Mouse (Mus musculus) CH12.LX (cell line): Measurements from ENCODE around the gene Gm45808. TPM values are rescaled to one million over a fixed set of nuclear protein-coding genes. Genes with fewer than 3 reads are reported as not detected.

Experiments used
- DNase-seq: peaks from one replicate; pipeline ENCODE4 v3.0.0-alpha.2; 2013; ENCODE audit errors: extremely low read depth
- H3K27ac ChIP-seq: 2 replicates; pipeline ENCODE4 v1.5.1; 2012; ENCODE audit warnings: low read depth, mild to moderate bottlenecking, control low read depth, moderate library complexity; ENCODE audit not compliant: insufficient read depth
- H3K27me3 ChIP-seq: replicated peaks from 2 replicates; pipeline ENCODE3; 2012; ENCODE audit warnings: inconsistent platforms
- H3K36me3 ChIP-seq, 2 experiments: replicated peaks in 1 of 2; 2 replicates each; pipeline versions ENCODE3 to v1.6.1; 2012; ENCODE audit warnings: inconsistent platforms in 1 of 2, low read length in 1 of 2, mild to moderate bottlenecking in 1 of 2, mixed read lengths in 1 of 2, moderate library complexity in 1 of 2; ENCODE audit not compliant: control insufficient read depth in 1 of 2, insufficient read depth in 1 of 2
- H3K4me1 ChIP-seq, 2 experiments: 2 replicates each; pipeline ENCODE4 v1.6.1; 2012; ENCODE audit warnings: inconsistent platforms in 1 of 2, moderate library complexity in 1 of 2; ENCODE audit not compliant: insufficient read depth in 2 of 2, control insufficient read depth in 1 of 2
- H3K4me2 ChIP-seq: 2 replicates; pipeline ENCODE4 v1.6.1; 2012; ENCODE audit warnings: low read depth, mild to moderate bottlenecking, control low read depth; ENCODE audit not compliant: poor library complexity, insufficient read depth, severe bottlenecking
- H3K4me3 ChIP-seq, 3 experiments: fragments of 150-350 bp in 1 of 3; sonication (generic) in 1 of 3; replicated peaks in 1 of 3; 2 replicates each; pipeline versions ENCODE3 to v1.5.1; 2011 to 2012; ENCODE audit warnings: low read depth in 2 of 3, low read length in 2 of 3, mild to moderate bottlenecking in 2 of 3, moderate library complexity in 2 of 3, control low read depth in 1 of 3, improper control_type of control experiment in 1 of 3, inconsistent platforms in 1 of 3, mixed read lengths in 1 of 3; ENCODE audit not compliant: poor library complexity in 1 of 3
- H3K79me2 ChIP-seq: replicated peaks from 2 replicates; pipeline ENCODE4 v1.6.1; 2012; ENCODE audit warnings: mild to moderate bottlenecking, moderate library complexity; ENCODE audit not compliant: control insufficient read depth, poor library complexity, insufficient read depth, severe bottlenecking; ENCODE audit errors: extremely low read depth
- H3K9ac ChIP-seq: 2 replicates; pipeline ENCODE4 v1.6.1; 2012; ENCODE audit warnings: low read depth, mild to moderate bottlenecking, control low read depth, moderate library complexity; ENCODE audit not compliant: insufficient read depth
- H3K9me3 ChIP-seq: replicated peaks from 2 replicates; pipeline ENCODE3; 2012; ENCODE audit warnings: low read length, inconsistent platforms, mixed read lengths
- CHD1 ChIP-seq: IDR thresholded peaks from 2 replicates; pipeline ENCODE4 v1.6.1; 2012; ENCODE audit warnings: low read depth, low read length, improper control_type of control experiment, inconsistent platforms
- CHD2 ChIP-seq: IDR thresholded peaks from 2 replicates; pipeline ENCODE4 v1.6.1; 2011; ENCODE audit warnings: low read length, improper control_type of control experiment
- E2F4 ChIP-seq: IDR thresholded peaks from 2 replicates; pipeline ENCODE4 v1.6.1; 2011; ENCODE audit warnings: low read depth, low read length, improper control_type of control experiment; ENCODE audit not compliant: insufficient replicate concordance
- ELF1 ChIP-seq: IDR thresholded peaks from 2 replicates; pipeline ENCODE4 v1.6.1; 2014; ENCODE audit warnings: low read depth, mild to moderate bottlenecking, inconsistent platforms, low read length, improper control_type of control experiment
- HCFC1 ChIP-seq: IDR thresholded peaks from 2 replicates; pipeline ENCODE4 v1.6.1; 2012; ENCODE audit warnings: low read depth, mild to moderate bottlenecking, inconsistent platforms, low read length, improper control_type of control experiment
- IRF4 ChIP-seq: IDR thresholded peaks from 2 replicates; pipeline ENCODE4 v1.6.1; 2014; ENCODE audit warnings: low read depth, mild to moderate bottlenecking, inconsistent platforms, low read length, improper control_type of control experiment
- JUN ChIP-seq: IDR thresholded peaks from 2 replicates; pipeline ENCODE4 v1.6.1; 2011; ENCODE audit warnings: low read depth, mild to moderate bottlenecking, low read length, improper control_type of control experiment, moderate library complexity; ENCODE audit not compliant: insufficient read depth
- JUND ChIP-seq: conservative IDR thresholded peaks from 2 replicates; pipeline ENCODE4 v1.6.1; 2011; ENCODE audit warnings: low read depth, low read length, improper control_type of control experiment
- KAT2A ChIP-seq: IDR thresholded peaks from 2 replicates; pipeline ENCODE4 v1.6.1; 2012; ENCODE audit warnings: low read length, improper control_type of control experiment, inconsistent platforms; ENCODE audit not compliant: insufficient replicate concordance
- MEF2A ChIP-seq: IDR thresholded peaks from 2 replicates; pipeline ENCODE4 v1.6.1; 2014; ENCODE audit warnings: low read depth, mild to moderate bottlenecking, inconsistent platforms, low read length, improper control_type of control experiment, borderline replicate concordance
- NELFE ChIP-seq: IDR thresholded peaks from 2 replicates; pipeline ENCODE4 v1.6.1; 2011; ENCODE audit warnings: low read depth, low read length, improper control_type of control experiment
- RCOR1 ChIP-seq: conservative IDR thresholded peaks from 2 replicates; pipeline ENCODE4 v1.6.1; 2012; ENCODE audit warnings: low read depth, mild to moderate bottlenecking, inconsistent platforms, low read length, improper control_type of control experiment
- UBTF ChIP-seq: IDR thresholded peaks from 2 replicates; pipeline ENCODE4 v1.6.1; 2012; ENCODE audit warnings: low read depth, mild to moderate bottlenecking, inconsistent platforms, low read length, improper control_type of control experiment, moderate library complexity
- USF1 ChIP-seq: IDR thresholded peaks from 2 replicates; pipeline ENCODE4 v1.6.1; 2014; ENCODE audit warnings: low read depth, mild to moderate bottlenecking, inconsistent platforms, low read length, improper control_type of control experiment
- ZC3H11A ChIP-seq: IDR thresholded peaks from 2 replicates; pipeline ENCODE4 v1.6.1; 2012; ENCODE audit warnings: low read depth, mild to moderate bottlenecking, inconsistent platforms, low read length, improper control_type of control experiment
- ZKSCAN1 ChIP-seq: IDR thresholded peaks from 2 replicates; pipeline ENCODE4 v1.6.1; 2012; ENCODE audit warnings: low read depth, inconsistent platforms, low read length, improper control_type of control experiment, borderline replicate concordance
- ZMIZ1 ChIP-seq: IDR thresholded peaks from 2 replicates; pipeline ENCODE4 v1.6.1; 2012; ENCODE audit warnings: low read depth, mild to moderate bottlenecking, inconsistent platforms, low read length, improper control_type of control experiment
- ZNF384 ChIP-seq: IDR thresholded peaks from 2 replicates; pipeline ENCODE4 v1.6.1; 2012; ENCODE audit warnings: low read depth, low read length, improper control_type of control experiment, inconsistent platforms
- dilution Hi-C: fragments of 300-500 bp; cut with MboI; formaldehyde crosslinking; loops from 2 replicates; pipeline ENCODE4 v1.14.3; 2020; ENCODE audit warnings: low sequenced_read_pairs; ENCODE audit not compliant: extremely low pct_unique_long_range_greater_than_20kb, extremely low pct_ligation_motif_present
- in situ Hi-C: fragments of 300-500 bp; cut with MboI; formaldehyde crosslinking; loops from 3 replicates; pipeline ENCODE4 v1.14.3; 2019; ENCODE audit warnings: low sequenced_read_pairs, low pct_ligation_motif_present, low pct_unique_long_range_greater_than_20kb, mixed read lengths
- polyA plus RNA-seq: library from polyadenylated mRNA; unstranded; fragments of >175 nt; gene quantifications from 2 replicates; pipeline ENCODE4 v1.2.1, GENCODE M21; 2012; ENCODE audit warnings: low read depth; ENCODE audit not compliant: insufficient read length
- total RNA-seq, 2 experiments: library from RNA; depleted of rRNA; stranded (reverse); fragments of 300-350 nt in 1 of 2; fragments of >200 nt in 1 of 2; gene quantifications; 2 replicates each; pipeline ENCODE4 v1.2.3; 2012 to 2014

The Gm45808 gene
- total and polyA plus RNA-seq, 3 experiments, result 0.85 to 5.0 TPM; not detected in 1

- Histone ChIP-seq H3K4me3 (peak overlapping the region; percentile 82 to 88 (median 87)), H3K4me1 (peaks cover 2 to 16% of the 10 kb centered on the region in 2 experiments; a peak in 3 of 4 replicates), H3K36me3 (peaks cover 7 to 36% of the 10 kb centered on the region in 2 experiments), H3K9ac (peak overlapping the region; percentile 80), H3K79me2 (no peaks in the 10 kb centered on the region), H3K4me2 (peak overlapping the region; percentile 68), H3K9me3 (no peaks in the 10 kb centered on the region), H3K27ac (no peak overlapping the region), H3K27me3 (no peaks in the 10 kb centered on the region)
- DNase-seq, result no peak
- dilution Hi-C loops, result no loop called here
- TF ChIP-seq ZMIZ1 (no peak), ZNF384 (no peak)
- in situ Hi-C loops, result no loop called here
These were observed 22.7 kb upstream of the Gm45808 start for GRCm38 (mm10) chr7:45509181-45509882.

- Histone ChIP-seq H3K27me3 (no peaks in the 10 kb centered on the region), H3K4me1 (peaks cover 2 to 16% of the 10 kb centered on the region in 2 experiments; a peak in 3 of 4 replicates), H3K36me3 (peaks cover 7 to 43% of the 10 kb centered on the region in 2 experiments), H3K9me3 (no peaks in the 10 kb centered on the region), H3K4me2 (no peak overlapping the region), H3K4me3 (no peak overlapping the region), H3K27ac (no peak overlapping the region), H3K9ac (no peak overlapping the region), H3K79me2 (no peaks in the 10 kb centered on the region)
- no peak for DNase-seq
- in situ Hi-C loops, result no loop called here
- no peak for TF ChIP-seq ZC3H11A
- no peak for TF ChIP-seq NELFE
- TF ChIP-seq ZKSCAN1, result no peak
- no peak for TF ChIP-seq E2F4
- TF ChIP-seq ZMIZ1, result no peak
- no peak for TF ChIP-seq ZNF384
- TF ChIP-seq CHD1, result no peak
- TF ChIP-seq IRF4, result no peak
- no peak for TF ChIP-seq CHD2
- no peak for TF ChIP-seq JUND
- dilution Hi-C loops, result no loop called here
These were observed 21.9 kb upstream of the Gm45808 start for GRCm38 (mm10) chr7:45508561-45508960.

- Histone ChIP-seq H3K27me3 (no peaks in the 10 kb centered on the region), H3K4me1 (peaks cover 2 to 16% of the 10 kb centered on the region in 2 experiments; a peak in 3 of 4 replicates), H3K4me3 (no peak overlapping the region), H3K9ac (no peak overlapping the region), H3K79me2 (no peaks in the 10 kb centered on the region), H3K36me3 (peaks cover 10 to 52% of the 10 kb centered on the region in 2 experiments), H3K4me2 (no peak overlapping the region), H3K9me3 (no peaks in the 10 kb centered on the region)
- in situ Hi-C loops (no loop called here), dilution Hi-C loops (no loop called here)
- TF ChIP-seq HCFC1 (no peak), ELF1 (no peak), RCOR1 (no peak), MEF2A (no peak), CHD1 (no peak), UBTF (no peak), USF1 (no peak), JUN (no peak), KAT2A (no peak)
- TF ChIP-seq, all 38 proteins: peak for 0
- no peak overlapping the region for H3K27ac ChIP-seq
- DNase-seq, result no peak
These were observed 21.0 kb upstream of the Gm45808 start for GRCm38 (mm10) chr7:45507583-45507982.
